Mouse (Mus musculus) forebrain, embryonic 15.5 days (tissue): ENCODE data around the gene Zcchc7. TPM values are rescaled to one million over a fixed set of nuclear protein-coding genes. Genes with fewer than 3 reads are reported as not detected.
"Not testable (repeated sequence)": the region's sequence is repeated elsewhere in the genome, so short reads cannot be mapped to it uniquely, and the experiment has no call there.

Experiments used
- ATAC-seq: fragments of 200-750 bp; cut with Nextera tagmentation; replicated peaks from 2 replicates; pipeline ENCODE4 v1.8.0; 2017; ENCODE audit warnings: mild to moderate bottlenecking, moderate TSS enrichment, moderate library complexity
- H3K27ac ChIP-seq: fragments of 300-500 bp; sonication (generic); replicated peaks from 2 replicates; pipeline ENCODE4 v1.5.1; 2015; ENCODE audit warnings: mild to moderate bottlenecking, inconsistent platforms
- H3K27me3 ChIP-seq: fragments of 300-500 bp; sonication (generic); 2 replicates; pipeline ENCODE4 v1.6.1; 2015; ENCODE audit warnings: inconsistent platforms
- H3K36me3 ChIP-seq: fragments of 300-500 bp; sonication (generic); 2 replicates; pipeline ENCODE4 v1.6.1; 2015; ENCODE audit warnings: mild to moderate bottlenecking, inconsistent platforms
- H3K4me1 ChIP-seq: fragments of 300-500 bp; sonication (generic); 2 replicates; pipeline ENCODE4 v1.6.1; 2015; ENCODE audit warnings: inconsistent platforms
- H3K4me2 ChIP-seq: fragments of 300-500 bp; sonication (generic); replicated peaks from 2 replicates; pipeline ENCODE4 v1.6.1; 2015; ENCODE audit warnings: mild to moderate bottlenecking, inconsistent platforms
- H3K4me3 ChIP-seq: fragments of 300-500 bp; sonication (generic); 2 replicates; pipeline ENCODE4 v1.5.1; 2015; ENCODE audit warnings: mild to moderate bottlenecking, inconsistent platforms
- H3K9ac ChIP-seq: fragments of 300-500 bp; sonication (generic); replicated peaks from 2 replicates; pipeline ENCODE4 v1.6.1; 2015; ENCODE audit warnings: mild to moderate bottlenecking, inconsistent platforms
- H3K9me3 ChIP-seq: fragments of 300-500 bp; sonication (generic); 2 replicates; pipeline ENCODE4 v1.6.1; 2016; ENCODE audit warnings: inconsistent platforms
- WGBS: fragments of 180-500 bp; shearing (Covaris S2); methylation state at CpG from one replicate; pipeline ENCODE4 v1.1.7; 2015; ENCODE audit warnings: mixed read lengths; 5-methylcytosine and 5-hydroxymethylcytosine counted together
- polyA plus RNA-seq: library from polyadenylated mRNA; unstranded; fragments of >200 nt; fragmentation: Nextera tagmentation; extraction: Ambion mirVana; gene quantifications from 2 replicates; pipeline ENCODE4 v1.2.1, GENCODE M21; 2015

The Zcchc7 gene
- polyA plus RNA-seq, 1 experiment from 2014 or later: 39.8 TPM

- Histone ChIP-seq H3K4me3 (no peak overlapping the region), H3K9ac (no peak overlapping the region), H3K4me1 (no peaks in the 10 kb centered on the region), H3K9me3 (no peaks in the 10 kb centered on the region), H3K27ac (no peak overlapping the region), H3K4me2 (no peak overlapping the region), H3K27me3 (no peaks in the 10 kb centered on the region), H3K36me3 (peaks cover 28% of the 10 kb centered on the region)
- ATAC-seq: no peak
- 82% methylated on average over 2 of the region's 2 CpGs for WGBS
Observed at GRCm38 (mm10) chr4:44927934-44928333, 172.3 kb downstream of the Zcchc7 start.

DNA sequence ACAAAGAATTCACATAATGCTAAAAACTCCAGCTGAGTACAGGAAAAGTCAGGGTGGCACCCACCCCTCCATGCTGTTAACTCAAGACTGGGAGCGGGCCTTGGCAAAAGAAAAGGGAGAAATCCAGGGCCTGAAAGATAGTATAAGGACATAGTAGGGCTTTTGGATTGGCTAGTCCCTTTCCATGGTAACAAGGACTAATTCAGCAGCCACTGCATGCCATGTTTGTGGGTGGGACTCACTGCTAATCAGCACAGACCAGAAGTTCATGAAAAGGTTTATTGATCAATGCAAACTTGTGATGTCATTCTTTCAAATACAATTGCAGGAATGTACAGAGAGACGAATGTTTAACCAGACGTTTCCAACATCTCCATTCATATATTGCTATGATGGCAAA is 173.1 kb downstream of the Zcchc7 start:
- Histone ChIP-seq H3K9ac (no peak overlapping the region), H3K4me1 (no peaks in the 10 kb centered on the region), H3K27me3 (no peaks in the 10 kb centered on the region), H3K9me3 (no peaks in the 10 kb centered on the region), H3K36me3 (peaks cover 37% of the 10 kb centered on the region), H3K27ac (no peak overlapping the region), H3K4me3 (no peak overlapping the region), H3K4me2 (no peak overlapping the region)
- 63% methylated on average over 3 of the region's 3 CpGs for whole genome bisulfite sequencing
- no peak for ATAC-seq

- H3K4me2 ChIP-seq: no peak overlapping the region
- no peaks in the 10 kb centered on the region for H3K9me3 ChIP-seq
- no peak for ATAC-seq
- H3K9ac ChIP-seq: no peak overlapping the region
- H3K4me1 ChIP-seq: no peaks in the 10 kb centered on the region
- peaks cover 37% of the 10 kb centered on the region for H3K36me3 ChIP-seq
- H3K27me3 ChIP-seq: no peaks in the 10 kb centered on the region
- no peak overlapping the region for H3K4me3 ChIP-seq
- 95% methylated on average over 7 of the region's 7 CpGs for WGBS
- no peak overlapping the region for H3K27ac ChIP-seq
Observed at GRCm38 (mm10) chr4:44930406-44930805, 174.7 kb downstream of the Zcchc7 start.

- Histone ChIP-seq H3K4me2 (no peak overlapping the region), H3K9ac (no peak overlapping the region), H3K4me1 (no peaks in the 10 kb centered on the region), H3K27me3 (no peaks in the 10 kb centered on the region), H3K4me3 (no peak overlapping the region), H3K36me3 (peaks cover 30% of the 10 kb centered on the region), H3K9me3 (no peaks in the 10 kb centered on the region), H3K27ac (no peak overlapping the region)
- ATAC-seq: no peak
- 84% methylated on average over 6 of the region's 6 CpGs for WGBS
Observed at GRCm38 (mm10) chr4:44931732-44932131, 176.1 kb downstream of the Zcchc7 start.

DNA sequence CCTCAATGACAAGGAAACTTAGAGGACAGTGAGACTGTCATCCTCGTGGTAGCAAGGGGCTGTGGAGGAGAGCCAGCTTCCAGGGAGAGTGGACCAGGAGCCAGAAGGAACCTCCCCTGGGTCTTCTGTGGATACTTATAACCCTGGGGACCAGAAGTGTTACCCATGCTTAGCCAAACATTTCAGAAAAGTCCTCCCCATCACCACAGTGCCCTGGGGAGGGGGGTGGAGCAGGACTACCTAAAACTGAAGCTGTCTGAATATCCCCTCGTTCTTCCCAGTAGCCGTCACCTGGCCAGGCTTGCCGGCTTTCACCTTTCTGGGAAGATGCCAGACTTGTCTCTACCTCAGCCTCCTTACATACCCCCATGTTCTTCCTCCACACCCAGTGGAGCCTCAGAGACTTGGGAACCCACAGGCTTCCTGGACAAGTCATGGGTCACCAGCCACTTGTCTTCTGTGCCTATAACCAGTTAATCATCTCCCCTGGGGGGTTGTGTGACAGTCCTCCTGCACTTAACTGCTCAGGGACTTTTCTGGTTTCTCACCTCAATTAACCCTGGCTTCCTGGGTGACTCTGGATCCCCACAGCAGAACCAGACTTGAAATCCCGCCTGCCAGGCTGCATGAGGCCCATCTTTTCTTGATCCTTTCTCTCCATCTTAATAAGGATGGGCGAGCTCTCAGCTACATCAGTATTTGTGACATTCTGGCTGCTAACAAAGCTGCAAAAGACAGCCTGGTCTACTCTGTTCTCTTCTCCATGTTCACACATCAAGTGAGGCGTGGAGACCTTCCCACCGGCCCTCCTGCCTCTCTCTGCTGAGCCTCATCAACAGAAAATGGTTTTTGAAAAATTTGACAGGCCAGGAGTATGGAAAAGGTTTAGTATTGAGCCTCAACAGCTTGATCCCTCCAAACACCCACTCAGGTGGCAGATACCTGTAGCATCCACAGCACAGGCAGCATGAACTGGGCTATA is 183.0 kb downstream of the Zcchc7 start:
- Histone ChIP-seq H3K4me1 (no peaks in the 10 kb centered on the region), H3K27ac (no peak overlapping the region), H3K4me3 (no peak overlapping the region), H3K27me3 (no peaks in the 10 kb centered on the region), H3K9ac (no peak overlapping the region), H3K36me3 (peaks cover 1% of the 10 kb centered on the region; the same call in 1 of the 2 replicates), H3K9me3 (no peaks in the 10 kb centered on the region), H3K4me2 (no peak overlapping the region)
- ATAC-seq: no peak
- 81% methylated on average over 8 of the region's 8 CpGs for WGBS

GRCm38 (mm10) chr4:44939576-44940249 is 184.0 kb downstream of the Zcchc7 start:
- H3K27ac ChIP-seq: no peak overlapping the region
- no peak overlapping the region for H3K4me2 ChIP-seq
- 83% methylated on average over 14 of the region's 14 CpGs for WGBS
- no peaks in the 10 kb centered on the region for H3K36me3 ChIP-seq
- H3K4me3 ChIP-seq: no peak overlapping the region
- H3K9me3 ChIP-seq: no peaks in the 10 kb centered on the region
- no peak overlapping the region for H3K9ac ChIP-seq
- no peaks in the 10 kb centered on the region for H3K27me3 ChIP-seq
- ATAC-seq: no peak
- H3K4me1 ChIP-seq: no peaks in the 10 kb centered on the region

DNA sequence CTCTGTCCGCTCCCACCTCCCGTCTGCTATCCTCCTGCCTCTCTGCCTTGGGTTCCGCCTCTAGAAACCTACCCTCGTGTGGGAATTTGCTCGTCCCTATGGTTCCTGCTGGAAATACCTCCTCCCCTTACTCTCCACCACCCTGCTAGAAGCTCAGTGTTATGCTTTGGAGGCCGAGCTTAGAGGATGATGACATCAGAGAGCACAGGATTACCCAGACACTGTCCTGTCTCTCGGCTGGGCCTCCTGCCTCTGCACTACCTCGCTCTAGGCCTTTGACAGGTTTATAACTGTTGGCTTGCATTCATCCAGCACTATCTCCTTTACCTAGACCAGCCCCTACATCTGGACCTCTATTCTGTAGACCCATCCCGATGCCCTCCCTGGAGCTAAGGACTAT is 184.6 kb downstream of the Zcchc7 start:
- H3K4me3 ChIP-seq: no peak overlapping the region
- no peak overlapping the region for H3K9ac ChIP-seq
- H3K4me2 ChIP-seq: no peak overlapping the region
- no peak for ATAC-seq
- no peaks in the 10 kb centered on the region for H3K4me1 ChIP-seq
- no peaks in the 10 kb centered on the region for H3K27me3 ChIP-seq
- 83% methylated on average over 9 of the region's 9 CpGs for WGBS
- H3K27ac ChIP-seq: no peak overlapping the region
- no peaks in the 10 kb centered on the region for H3K36me3 ChIP-seq
- no peaks in the 10 kb centered on the region for H3K9me3 ChIP-seq

GRCm38 (mm10) chr4:44942237-44942636 is 186.6 kb downstream of the Zcchc7 start:
- no peaks in the 10 kb centered on the region for H3K36me3 ChIP-seq
- H3K4me3 ChIP-seq: no peak overlapping the region
- H3K9me3 ChIP-seq: no peaks in the 10 kb centered on the region
- H3K27me3 ChIP-seq: no peaks in the 10 kb centered on the region
- no peak overlapping the region for H3K27ac ChIP-seq
- no peak overlapping the region for H3K9ac ChIP-seq
- no peaks in the 10 kb centered on the region for H3K4me1 ChIP-seq
- H3K4me2 ChIP-seq: no peak overlapping the region
- ATAC-seq: no peak
- 94% methylated on average over 1 of the region's 1 CpGs for WGBS

DNA sequence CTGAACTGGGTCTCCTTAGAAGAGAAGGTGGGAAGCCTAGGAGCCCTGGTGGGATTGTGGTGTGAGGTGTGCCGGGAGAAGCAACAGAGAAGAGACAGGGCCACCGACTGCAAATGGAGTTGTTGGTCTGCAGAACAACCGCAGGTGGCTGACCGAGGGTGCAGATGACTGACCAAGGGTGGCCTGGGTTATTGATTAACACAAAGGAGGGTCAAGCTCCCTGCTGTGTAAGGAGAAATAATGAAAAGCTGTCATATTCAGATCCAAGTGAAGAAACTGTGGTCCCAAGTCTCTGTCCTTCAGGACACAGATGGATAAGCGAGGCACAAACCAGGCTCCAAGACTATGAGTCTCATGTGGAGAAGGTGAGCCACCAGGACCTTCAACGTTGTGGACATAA is 187.8 kb downstream of the Zcchc7 start:
- no peak for ATAC-seq
- Histone ChIP-seq H3K36me3 (no peaks in the 10 kb centered on the region), H3K4me3 (no peak overlapping the region), H3K9me3 (no peaks in the 10 kb centered on the region), H3K27ac (no peak overlapping the region), H3K9ac (no peak overlapping the region), H3K4me2 (no peak overlapping the region), H3K27me3 (no peaks in the 10 kb centered on the region), H3K4me1 (no peaks in the 10 kb centered on the region)
- 93% methylated on average over 6 of the region's 6 CpGs for WGBS

- H3K27ac ChIP-seq: no peak overlapping the region
- no peaks in the 10 kb centered on the region for H3K4me1 ChIP-seq
- no peaks in the 10 kb centered on the region for H3K27me3 ChIP-seq
- no peak overlapping the region for H3K4me2 ChIP-seq
- H3K9me3 ChIP-seq: no peaks in the 10 kb centered on the region
- H3K9ac ChIP-seq: no peak overlapping the region
- H3K36me3 ChIP-seq: no peaks in the 10 kb centered on the region
- 75% methylated on average over 10 of the region's 10 CpGs for WGBS
- no peak overlapping the region for H3K4me3 ChIP-seq
- ATAC-seq: no peak
Observed at GRCm38 (mm10) chr4:44944426-44945075, 188.9 kb downstream of the Zcchc7 start.

GRCm38 (mm10) chr4:44946126-44946525 is 190.4 kb downstream of the Zcchc7 start:
- not testable (repeated sequence) for H3K4me3 ChIP-seq
- 90% methylated on average over 2 of the region's 2 CpGs for WGBS

DNA sequence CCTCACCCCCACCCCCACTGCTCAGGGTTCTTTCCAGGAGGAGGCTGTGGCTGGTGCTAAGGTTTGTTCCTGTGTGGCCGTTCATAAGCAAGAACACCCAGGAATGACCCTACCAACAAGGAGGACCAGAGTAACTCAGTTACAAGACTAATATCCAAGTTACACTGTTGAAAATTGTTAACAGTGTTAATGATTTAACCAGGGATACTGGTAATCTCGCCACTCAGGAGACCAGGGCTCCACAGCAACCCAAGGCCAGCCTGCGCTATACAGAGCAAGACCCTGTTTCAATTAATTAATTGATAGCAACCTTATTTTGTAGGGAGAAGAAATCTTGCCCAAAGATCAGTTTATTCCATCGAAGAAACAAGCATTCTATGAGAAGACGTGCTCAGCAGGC is 191.8 kb downstream of the Zcchc7 start:
- H3K4me3 ChIP-seq: no peak overlapping the region
- WGBS: 92% methylated on average over 5 of the region's 5 CpGs
- no peaks in the 10 kb centered on the region for H3K36me3 ChIP-seq
- H3K4me2 ChIP-seq: no peak overlapping the region
- H3K27ac ChIP-seq: no peak overlapping the region
- no peaks in the 10 kb centered on the region for H3K4me1 ChIP-seq
- no peaks in the 10 kb centered on the region for H3K9me3 ChIP-seq
- no peak for ATAC-seq
- no peak overlapping the region for H3K9ac ChIP-seq
- H3K27me3 ChIP-seq: no peaks in the 10 kb centered on the region

More at GRCm38 (mm10) chr4:44946126-44946525, 190.4 kb downstream of the Zcchc7 start:
- not testable (repeated sequence) for H3K27me3 ChIP-seq, ATAC-seq, H3K36me3 ChIP-seq, H3K9ac ChIP-seq, H3K4me1 ChIP-seq, H3K27ac ChIP-seq, H3K4me2 ChIP-seq, H3K9me3 ChIP-seq
